Mouse (Mus musculus) megakaryocyte, adult 5-6 weeks (primary cell): ENCODE results near the gene Ldb1. TPM values are rescaled to one million over a fixed set of nuclear protein-coding genes. Genes with fewer than 3 reads are reported as not detected.

Source experiments
- ATAC-seq: 2 replicates; pipeline ENCODE4 v1.8.0; 2016; ENCODE audit warnings: mild to moderate bottlenecking, inconsistent platforms; ENCODE audit not compliant: poor library complexity, severe bottlenecking
- total RNA-seq, 2 experiments: library from RNA; stranded (forward) in 1 of 2; stranded (reverse) in 1 of 2; fragments of 153-499, 151-499 nt in 1 of 2; fragments of 221-1000, 200-1000 nt in 1 of 2; gene quantifications; 2 replicates each; pipeline versions ENCODE4 v1.2.3 to v1.2.4; 2015 to 2017

The Ldb1 gene
- 48.8 and 54.5 TPM in 2 replicates for total RNA-seq (2015)
- total RNA-seq (2017), result 60.2 and 60.8 TPM in 2 replicates

GRCm38 (mm10) chr19:46044993-46045695, at the start of gene Ldb1:
Gene Ldb1 (minus strand): TSS chr19:46045214.
- peak; percentile 73 for ATAC-seq

GRCm38 (mm10) chr19:46094144-46094543, 49.1 kb upstream of the Ldb1 start:
- ATAC-seq, result no peak

- no peak for ATAC-seq
Measured at GRCm38 (mm10) chr19:46091641-46092040, 46.6 kb upstream of the Ldb1 start.

GRCm38 (mm10) chr19:46087871-46088270, 42.9 kb upstream of the Ldb1 start:
- no peak for ATAC-seq

GRCm38 (mm10) chr19:46086337-46086736, 41.3 kb upstream of the Ldb1 start:
- ATAC-seq, result peak; percentile 66; the same call in 1 of the 2 replicates

- ATAC-seq, result no peak
Measured at GRCm38 (mm10) chr19:46085185-46085584, 40.2 kb upstream of the Ldb1 start.

GRCm38 (mm10) chr19:46078535-46078934, 33.5 kb upstream of the Ldb1 start:
- no peak for ATAC-seq

GRCm38 (mm10) chr19:46075616-46076607, 30.9 kb upstream of the Ldb1 start, which contains the start of gene Nolc1:
Gene Nolc1 (plus strand): TSS chr19:46075863.
- peak; percentile 97 for ATAC-seq

- no peak for ATAC-seq
Measured at GRCm38 (mm10) chr19:46074266-46074665, 29.3 kb upstream of the Ldb1 start.

GRCm38 (mm10) chr19:46073285-46073684, 28.3 kb upstream of the Ldb1 start:
- no peak for ATAC-seq

- no peak for ATAC-seq
Measured at GRCm38 (mm10) chr19:46068054-46068453, 23.0 kb upstream of the Ldb1 start.

- ATAC-seq, result no peak
Measured at GRCm38 (mm10) chr19:46060845-46061244, 15.8 kb upstream of the Ldb1 start.

GRCm38 (mm10) chr19:46058466-46058865, 13.5 kb upstream of the Ldb1 start:
- no peak for ATAC-seq

- peak; percentile 24 for ATAC-seq
Measured at GRCm38 (mm10) chr19:46056947-46057607, 12.1 kb upstream of the Ldb1 start.

- peak; percentile 98 for ATAC-seq
Measured at GRCm38 (mm10) chr19:46056388-46056946, 11.5 kb upstream of the Ldb1 start.

- peak; percentile 74 for ATAC-seq
Measured at GRCm38 (mm10) chr19:46055752-46056387, 10.9 kb upstream of the Ldb1 start.

- peak; percentile 40 for ATAC-seq
Measured at GRCm38 (mm10) chr19:46050462-46050861, 5.4 kb upstream of the Ldb1 start.

- no peak for ATAC-seq
Measured at GRCm38 (mm10) chr19:46049129-46049528, 4.1 kb upstream of the Ldb1 start.

- no peak for ATAC-seq
Measured at GRCm38 (mm10) chr19:46047426-46047825, 2.4 kb upstream of the Ldb1 start.

- ATAC-seq, result no peak
Measured at GRCm38 (mm10) chr19:46046621-46047025, 1.6 kb upstream of the Ldb1 start.
